Mouse (Mus musculus) cerebellum, adult (tissue): Measurements from ENCODE around the gene Scrn3.

ENCODE experiments used
- ATAC-seq: cut with Nextera tagmentation; 2 replicates; pipeline ENCODE4 v1.9.2; 2017; ENCODE audit warnings: mild to moderate bottlenecking, moderate library complexity, mixed read lengths; ENCODE audit not compliant: insufficient number of reproducible peaks, low FRiP score, low TSS enrichment

Gene Scrn3

DNA sequence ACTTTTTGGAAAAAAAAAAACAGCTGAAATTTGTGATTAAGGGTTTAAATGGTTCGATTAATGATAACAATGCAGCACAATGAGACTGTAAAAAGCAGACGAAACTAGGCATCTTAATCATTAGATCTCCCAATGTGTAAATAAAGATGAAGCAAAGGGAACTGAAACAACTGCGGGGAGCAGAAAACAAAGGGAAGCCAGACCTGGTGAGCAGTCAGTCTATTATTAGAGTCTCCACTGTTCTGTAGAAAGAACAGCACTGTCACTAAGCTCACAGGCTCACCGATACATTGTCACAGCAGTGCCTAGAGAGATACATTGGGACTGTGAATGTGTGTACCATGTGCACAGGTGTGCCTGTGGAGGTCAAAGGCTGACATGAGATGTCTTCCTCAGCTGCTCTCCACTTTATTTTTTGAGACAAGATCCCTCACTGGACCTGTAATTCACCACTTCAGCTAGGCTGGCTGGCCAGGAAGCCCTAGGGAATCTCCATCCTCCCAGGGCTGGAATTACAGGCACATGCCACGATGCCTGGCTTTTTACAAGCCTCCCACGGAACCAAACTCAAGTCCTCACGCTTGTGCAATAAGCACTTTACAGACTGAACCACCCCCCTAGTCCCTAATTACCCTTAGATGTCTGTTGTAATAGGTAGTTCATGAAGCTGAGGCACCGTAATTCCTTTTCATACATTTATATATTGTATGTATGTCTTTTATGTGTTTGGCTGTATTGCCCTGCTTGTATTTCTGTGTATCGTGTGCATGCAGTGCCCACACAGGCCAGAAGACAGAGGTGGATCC lies 59.3 kb downstream of the Scrn3 start:
- ATAC-seq: no peak

DNA sequence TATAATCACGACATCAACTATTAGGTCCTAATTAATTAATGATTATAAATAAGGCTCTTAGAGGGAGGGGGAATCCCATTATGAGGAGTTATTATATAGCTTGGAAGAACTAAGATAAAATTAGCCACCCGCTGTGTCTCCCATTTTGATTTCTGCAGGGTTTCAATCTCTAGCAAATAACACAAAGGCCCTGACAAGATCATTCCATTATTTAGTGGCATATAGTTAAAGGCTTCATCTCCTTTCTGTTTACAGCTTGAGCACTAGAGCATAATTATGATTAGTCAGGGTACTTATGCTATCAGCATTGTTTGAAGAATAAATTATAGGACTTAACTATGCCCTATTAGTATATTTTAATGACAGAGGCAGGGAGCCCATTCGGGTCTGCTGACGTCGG lies 65.9 kb downstream of the Scrn3 start:
- ATAC-seq: no peak

DNA sequence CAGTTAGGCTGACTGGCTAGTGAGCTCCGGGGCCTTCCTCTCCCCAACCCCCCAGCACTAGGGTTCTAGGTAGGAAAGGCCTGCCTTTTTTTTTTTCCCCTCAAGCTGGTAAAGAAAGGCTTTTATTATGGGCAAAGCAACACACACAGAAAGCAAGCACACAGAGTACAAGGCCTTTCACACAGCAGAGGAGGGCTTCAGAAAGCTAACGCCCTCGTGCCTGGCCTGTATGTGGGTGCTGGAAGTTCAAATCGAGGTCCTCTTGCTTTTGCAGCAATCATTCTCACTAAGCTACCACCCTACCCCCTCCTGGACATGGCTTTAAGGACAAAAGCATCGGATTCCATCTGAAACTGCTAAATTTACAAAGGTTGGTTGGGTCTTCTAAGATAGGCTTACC lies 67.3 kb downstream of the Scrn3 start:
- no peak for ATAC-seq

DNA sequence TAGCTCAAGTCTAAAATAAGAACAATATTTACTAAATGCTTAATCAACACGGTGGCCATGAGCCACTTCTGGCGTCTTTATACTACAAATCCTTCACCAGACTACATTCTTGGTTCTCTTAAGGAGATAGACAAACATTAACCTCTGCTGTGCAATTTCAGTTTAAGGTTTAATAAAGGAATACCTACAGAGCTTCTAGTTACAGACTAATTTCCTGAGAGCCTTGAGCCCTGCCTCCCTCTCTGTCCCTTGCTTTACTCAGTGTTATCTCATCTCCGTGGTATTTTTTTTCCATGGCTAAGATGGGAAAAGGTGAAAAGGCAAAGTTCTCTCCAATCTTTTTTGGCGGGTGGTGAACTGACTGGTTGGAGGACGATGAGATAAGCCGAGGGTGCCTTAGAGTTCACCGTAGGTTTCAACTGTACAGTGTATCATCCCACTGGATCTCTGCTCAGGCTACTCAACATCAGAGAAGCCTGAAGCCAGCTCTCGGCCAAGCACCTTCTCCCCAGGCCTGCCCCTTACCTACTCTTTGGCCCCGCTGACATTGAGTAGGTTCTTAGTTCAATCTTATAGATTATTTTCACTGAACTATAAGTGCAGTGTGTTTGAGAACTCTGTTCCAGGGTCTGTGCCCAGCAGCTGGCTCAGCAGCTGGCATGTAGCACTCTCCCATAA lies 68.0 kb downstream of the Scrn3 start:
- no peak for ATAC-seq

DNA sequence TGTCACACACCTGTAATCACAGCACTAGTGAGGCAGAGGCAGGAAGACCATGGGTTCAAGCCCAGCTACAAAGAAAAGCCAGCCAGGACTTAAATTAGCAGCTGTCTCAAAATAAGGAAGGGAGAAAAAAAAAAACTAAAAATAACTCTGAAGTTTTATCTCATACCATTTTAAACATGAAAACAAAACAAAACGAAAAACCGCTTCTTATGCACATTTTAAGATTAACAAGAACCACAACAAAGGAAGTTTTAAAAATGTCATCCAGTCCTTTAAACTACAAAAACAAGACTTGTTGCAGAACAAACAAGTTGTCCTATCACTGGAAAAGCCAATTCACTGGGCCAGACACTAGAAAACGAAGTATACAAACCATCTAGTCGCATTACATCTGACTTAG lies 72.8 kb downstream of the Scrn3 start:
- no peak for ATAC-seq

DNA sequence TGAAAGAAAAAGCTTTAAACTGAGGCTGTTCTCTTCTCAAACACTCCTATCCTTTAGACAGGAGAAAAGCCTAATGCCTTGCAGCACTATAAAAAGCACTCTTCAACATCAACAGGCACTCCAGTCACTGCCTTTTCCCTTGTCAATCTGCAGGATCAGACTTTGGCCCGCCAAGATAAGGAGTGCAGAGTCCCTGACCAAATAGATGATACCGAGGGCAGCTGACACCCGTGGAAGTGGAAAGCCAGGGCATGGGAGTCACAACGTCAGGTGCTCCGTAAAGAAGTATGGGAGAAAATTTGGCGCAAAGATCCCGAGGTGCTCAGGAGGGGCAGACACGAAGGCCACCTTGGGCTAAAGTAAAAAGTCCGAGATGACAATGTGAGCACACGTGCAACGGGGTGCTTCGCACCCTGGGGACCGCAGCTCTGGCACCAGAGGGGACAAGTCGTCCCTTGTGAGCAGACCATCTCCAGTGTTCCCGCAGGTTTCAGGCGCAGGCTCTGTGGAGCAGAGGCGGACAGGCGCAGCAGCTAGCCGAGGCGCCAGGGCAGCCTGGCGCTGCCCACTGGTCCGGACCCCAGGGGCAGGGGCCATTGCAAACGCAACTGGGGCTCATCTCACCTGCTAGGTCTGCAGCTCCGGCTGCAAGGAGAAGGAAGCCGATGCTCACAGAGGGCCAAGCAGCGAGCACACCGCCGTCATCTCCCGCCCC lies 73.4 kb downstream of the Scrn3 start:
- ATAC-seq: peak; percentile 9

DNA sequence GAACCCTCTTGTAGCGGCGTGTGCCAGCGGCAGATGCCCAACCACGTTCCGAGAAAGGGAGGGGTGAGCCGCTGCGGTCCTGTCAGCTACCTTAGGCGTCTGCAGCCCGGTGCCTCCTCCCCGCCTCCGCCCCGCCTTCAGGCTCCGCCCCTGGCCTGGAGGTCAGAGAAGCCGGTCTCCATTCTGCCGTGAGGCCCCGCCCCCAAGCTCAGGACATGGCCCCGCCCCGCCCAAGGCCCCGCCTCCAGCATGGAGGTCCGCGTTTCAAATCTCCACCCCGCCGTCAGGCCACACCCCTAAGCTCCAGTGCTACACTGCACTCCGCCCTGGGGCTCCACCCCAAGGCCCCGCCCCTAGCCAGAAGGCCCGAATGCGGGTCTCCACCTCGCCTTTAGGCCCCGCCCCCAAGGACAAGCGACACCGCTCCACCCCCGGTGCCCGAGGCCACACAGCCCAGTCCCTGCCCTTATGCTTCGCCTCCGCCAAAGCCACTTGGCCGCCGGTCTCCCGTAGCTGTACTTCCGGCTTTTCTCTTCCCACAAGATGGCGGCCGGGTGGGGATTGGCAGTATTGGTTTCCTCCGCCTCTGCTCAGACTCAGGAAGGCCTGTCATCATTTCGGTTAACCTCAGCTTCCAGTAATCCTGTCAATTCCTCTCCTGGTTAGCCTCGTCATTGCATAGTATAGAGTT lies 74.1 kb downstream of the Scrn3 start, which contains the start of gene Gpr155:
Gene Gpr155 (minus strand): TSS at position 217 of the 691 bp plus-strand sequence.
- peak; percentile 92 for ATAC-seq
